Mouse (Mus musculus) heart, postnatal 4 days (tissue): ENCODE data around the gene Crcp. TPM values are rescaled to one million over a fixed set of nuclear protein-coding genes. Genes with fewer than 3 reads are reported as not detected.

ENCODE experiments used
- DNase-seq: peaks from one replicate; pipeline ENCODE4 v3.0.0; 2021
- total RNA-seq, 2 experiments: library from RNA; stranded (reverse); gene quantifications; 2 replicates each; pipeline ENCODE4 v1.2.3; 2021

Crcp gene
- total RNA-seq, 2 experiments from 2014 or later, result 14.8 to 15.7 TPM

GRCm38 (mm10) chr5:130059413-130060328 lies 30.6 kb downstream of the Crcp start:
- peak; percentile 57 for DNase-seq

- no peak for DNase-seq
Measured at GRCm38 (mm10) chr5:130060329-130060665, 31.2 kb downstream of the Crcp start.

- peak; percentile 38 for DNase-seq
Measured at GRCm38 (mm10) chr5:130062096-130062495, 33.0 kb downstream of the Crcp start.

- DNase-seq, result peak; percentile 21
Measured at GRCm38 (mm10) chr5:130063760-130064159, 34.7 kb downstream of the Crcp start.

GRCm38 (mm10) chr5:130065579-130065978 lies 36.5 kb downstream of the Crcp start:
- no peak for DNase-seq

GRCm38 (mm10) chr5:130067841-130068264 lies 38.8 kb downstream of the Crcp start:
- DNase-seq, result no peak

GRCm38 (mm10) chr5:130073026-130073425 lies 43.9 kb downstream of the Crcp start, which contains the start of gene Tpst1:
TSS of gene Tpst1 (plus strand) at chr5:130073326.
- DNase-seq, result no peak

- DNase-seq, result no peak
Measured at GRCm38 (mm10) chr5:130074491-130074890, 45.4 kb downstream of the Crcp start.

- DNase-seq, result no peak
Measured at GRCm38 (mm10) chr5:130076396-130076795, 47.3 kb downstream of the Crcp start.

- DNase-seq, result no peak
Measured at GRCm38 (mm10) chr5:130078096-130078833, 49.2 kb downstream of the Crcp start.

GRCm38 (mm10) chr5:130078834-130079156 lies 49.7 kb downstream of the Crcp start:
- no peak for DNase-seq

- DNase-seq, result peak; percentile 96
Measured at GRCm38 (mm10) chr5:130079202-130080050, 50.3 kb downstream of the Crcp start.

GRCm38 (mm10) chr5:130080051-130080681 lies 51.1 kb downstream of the Crcp start:
- DNase-seq, result no peak

GRCm38 (mm10) chr5:130081181-130081881 lies 52.2 kb downstream of the Crcp start:
- DNase-seq, result no peak

- no peak for DNase-seq
Measured at GRCm38 (mm10) chr5:130082431-130082830, 53.3 kb downstream of the Crcp start.

- no peak for DNase-seq
Measured at GRCm38 (mm10) chr5:130084271-130084670, 55.2 kb downstream of the Crcp start.

GRCm38 (mm10) chr5:130088008-130088407 lies 58.9 kb downstream of the Crcp start:
- no peak for DNase-seq

GRCm38 (mm10) chr5:130088612-130089011 lies 59.5 kb downstream of the Crcp start:
- no peak for DNase-seq

- no peak for DNase-seq
Measured at GRCm38 (mm10) chr5:130089177-130089576, 60.1 kb downstream of the Crcp start.

GRCm38 (mm10) chr5:130089626-130090393 lies 60.7 kb downstream of the Crcp start:
- DNase-seq, result no peak

GRCm38 (mm10) chr5:130096754-130097153 lies 67.7 kb downstream of the Crcp start:
- DNase-seq, result no peak
